Mouse (Mus musculus) heart, postnatal 0 days (tissue): Measurements from ENCODE around the gene Pdcd1lg2.

ENCODE experiments used
- CTCF ChIP-seq: IDR thresholded peaks from 2 replicates; pipeline ENCODE4 v1.5.1; 2016; ENCODE audit warnings: antibody characterized with exemption, control low read depth, low read depth
- EP300 ChIP-seq: IDR thresholded peaks from 2 replicates; pipeline ENCODE4 v1.6.1; 2016; ENCODE audit warnings: antibody characterized with exemption, low read depth

GRCm38 (mm10) chr19:29496001-29496597 is 85.4 kb downstream of the Pdcd1lg2 start:
- no peak for TF ChIP-seq CTCF
- no peak for TF ChIP-seq EP300
